Mouse (Mus musculus): Measurements from ENCODE around the gene Tmem30c.
A peak's percentile ranks its signal among the peaks of the same experiment; 100 is the strongest.

The Tmem30c gene

GRCm38 (mm10) chr16:57231089-57231936, 61.4 kb downstream of the Tmem30c start, which contains the start of gene Tbc1d23:
Gene Tbc1d23 (minus strand): TSS chr16:57231504.
- DNase-seq: peak; percentile 97 to 98

GRCm38 (mm10) chr16:57226444-57226843, 66.2 kb downstream of the Tmem30c start:
- DNase-seq: no peak

- no peak for DNase-seq
Measured at GRCm38 (mm10) chr16:57220361-57220760, 72.3 kb downstream of the Tmem30c start.

Data from lung, postnatal 4 days (tissue).